Mouse (Mus musculus) neural tube, embryonic 13.5 days (tissue): ENCODE measurements around the gene Sccpdh. TPM values are rescaled to one million over a fixed set of nuclear protein-coding genes. Genes with fewer than 3 reads are reported as not detected.
"Not testable (repeated sequence)": the region's sequence is repeated elsewhere in the genome, so short reads cannot be mapped to it uniquely, and the experiment has no call there.

Experiments used
- ATAC-seq: fragments of 200-750 bp; cut with Nextera tagmentation; 2 replicates; pipeline ENCODE4 v1.8.0; 2017; ENCODE audit warnings: low read depth, mild to moderate bottlenecking, moderate TSS enrichment, moderate library complexity
- H3K27ac ChIP-seq: fragments of 300-500 bp; sonication (generic); replicated peaks from 2 replicates; pipeline ENCODE4 v1.5.1; 2015; ENCODE audit warnings: moderate library complexity, mild to moderate bottlenecking, inconsistent platforms
- H3K27me3 ChIP-seq: fragments of 300-500 bp; sonication (generic); 2 replicates; pipeline ENCODE4 v1.6.1; 2015; ENCODE audit warnings: mild to moderate bottlenecking, inconsistent platforms
- H3K36me3 ChIP-seq: fragments of 300-500 bp; sonication (generic); 2 replicates; pipeline ENCODE4 v1.6.1; 2015; ENCODE audit warnings: mild to moderate bottlenecking, inconsistent platforms
- H3K4me1 ChIP-seq: fragments of 300-500 bp; sonication (generic); replicated peaks from 2 replicates; pipeline ENCODE4 v1.6.1; 2015; ENCODE audit warnings: inconsistent platforms
- H3K4me2 ChIP-seq: fragments of 300-500 bp; sonication (generic); 2 replicates; pipeline ENCODE4 v1.6.1; 2015; ENCODE audit warnings: inconsistent platforms, mild to moderate bottlenecking, moderate library complexity
- H3K4me3 ChIP-seq: fragments of 300-500 bp; sonication (generic); 2 replicates; pipeline ENCODE4 v1.5.1; 2015; ENCODE audit warnings: mild to moderate bottlenecking, inconsistent platforms
- H3K9ac ChIP-seq: fragments of 300-500 bp; sonication (generic); 2 replicates; pipeline ENCODE4 v1.6.1; 2015; ENCODE audit warnings: moderate library complexity, mild to moderate bottlenecking, inconsistent platforms
- H3K9me3 ChIP-seq: fragments of 300-500 bp; sonication (generic); 2 replicates; pipeline ENCODE4 v1.6.1; 2016; ENCODE audit warnings: inconsistent platforms
- WGBS: fragments of 180-500 bp; shearing (Covaris S2); methylation state at CpG from one replicate; pipeline ENCODE4 v1.1.7; 2015; 5-methylcytosine and 5-hydroxymethylcytosine counted together
- polyA plus RNA-seq: library from polyadenylated mRNA; unstranded; fragments of >200 nt; fragmentation: Nextera tagmentation; extraction: Ambion mirVana; gene quantifications from 2 replicates; pipeline ENCODE4 v1.2.1, GENCODE M21; 2015

Gene Sccpdh
- polyA plus RNA-seq, 1 experiment from 2014 or later, result 157 TPM

GRCm38 (mm10) chr1:179645101-179645979 lies 22.7 kb upstream of the Sccpdh start:
- Histone ChIP-seq H3K4me2 (peak overlapping the region; percentile 47), H3K4me3 (peak overlapping the region; percentile 24; the same call in 1 of the 2 replicates), H3K9me3 (no peaks in the 10 kb centered on the region), H3K27me3 (no peaks in the 10 kb centered on the region), H3K36me3 (no peaks in the 10 kb centered on the region), H3K27ac (no peak overlapping the region), H3K9ac (peak overlapping the region; percentile 56), H3K4me1 (peaks cover 6% of the 10 kb centered on the region; the same call in 1 of the 2 replicates)
- WGBS, result 61% methylated on average over 13 of the region's 13 CpGs
- ATAC-seq, result peak; percentile 67

GRCm38 (mm10) chr1:179645980-179646268 lies 22.1 kb upstream of the Sccpdh start:
- H3K27ac ChIP-seq, result no peak overlapping the region
- peak overlapping the region; percentile 56 for H3K9ac ChIP-seq
- peak overlapping the region; percentile 47 for H3K4me2 ChIP-seq
- 27% methylated on average over 4 of the region's 4 CpGs for WGBS
- H3K4me1 ChIP-seq, result peaks cover 6% of the 10 kb centered on the region; the same call in 1 of the 2 replicates
- no peaks in the 10 kb centered on the region for H3K27me3 ChIP-seq
- H3K4me3 ChIP-seq, result peak overlapping the region; percentile 24; the same call in 1 of the 2 replicates
- no peak for ATAC-seq
- H3K36me3 ChIP-seq, result no peaks in the 10 kb centered on the region
- H3K9me3 ChIP-seq, result no peaks in the 10 kb centered on the region

GRCm38 (mm10) chr1:179648678-179649077 lies 19.3 kb upstream of the Sccpdh start:
- not testable (repeated sequence) for H3K27ac ChIP-seq, H3K9me3 ChIP-seq, ATAC-seq, H3K4me3 ChIP-seq, H3K27me3 ChIP-seq, H3K4me1 ChIP-seq, H3K36me3 ChIP-seq, H3K9ac ChIP-seq, H3K4me2 ChIP-seq
- WGBS, result 71% methylated on average over 4 of the region's 5 CpGs

- no peaks in the 10 kb centered on the region for H3K36me3 ChIP-seq
- no peak overlapping the region for H3K4me3 ChIP-seq
- H3K27me3 ChIP-seq, result no peaks in the 10 kb centered on the region
- no peak overlapping the region for H3K4me2 ChIP-seq
- peaks cover 6% of the 10 kb centered on the region; the same call in 1 of the 2 replicates for H3K4me1 ChIP-seq
- no peak overlapping the region for H3K9ac ChIP-seq
- ATAC-seq, result no peak
- 87% methylated on average over 3 of the region's 3 CpGs for WGBS
- H3K9me3 ChIP-seq, result no peaks in the 10 kb centered on the region
- H3K27ac ChIP-seq, result no peak overlapping the region
These were observed 18.7 kb upstream of the Sccpdh start for GRCm38 (mm10) chr1:179649324-179649723.

GRCm38 (mm10) chr1:179650284-179650683 lies 17.7 kb upstream of the Sccpdh start:
- Histone ChIP-seq H3K9ac (no peak overlapping the region), H3K27ac (no peak overlapping the region), H3K4me3 (no peak overlapping the region), H3K9me3 (no peaks in the 10 kb centered on the region), H3K36me3 (no peaks in the 10 kb centered on the region), H3K27me3 (no peaks in the 10 kb centered on the region), H3K4me1 (0 out of 2 replicates have a peak, but pooled peaks cover 6% of the 10 kb centered on the region), H3K4me2 (no peak overlapping the region)
- WGBS, result 74% methylated on average over 4 of the region's 4 CpGs
- no peak for ATAC-seq

GRCm38 (mm10) chr1:179651224-179651623 lies 16.8 kb upstream of the Sccpdh start:
- WGBS, result 86% methylated on average over 5 of the region's 5 CpGs
- H3K4me1 ChIP-seq, result no peaks in the 10 kb centered on the region
- ATAC-seq, result no peak
- no peak overlapping the region for H3K27ac ChIP-seq
- H3K4me2 ChIP-seq, result no peak overlapping the region
- H3K36me3 ChIP-seq, result no peaks in the 10 kb centered on the region
- H3K27me3 ChIP-seq, result no peaks in the 10 kb centered on the region
- no peaks in the 10 kb centered on the region for H3K9me3 ChIP-seq
- no peak overlapping the region for H3K9ac ChIP-seq
- no peak overlapping the region for H3K4me3 ChIP-seq

GRCm38 (mm10) chr1:179663065-179663464 lies 4.9 kb upstream of the Sccpdh start:
- no peak for ATAC-seq
- WGBS, result 91% methylated on average over 5 of the region's 5 CpGs
- H3K36me3 ChIP-seq, result no peaks in the 10 kb centered on the region
- H3K4me1 ChIP-seq, result peaks cover 11% of the 10 kb centered on the region; the same call in 1 of the 2 replicates
- H3K9ac ChIP-seq, result no peak overlapping the region
- H3K4me2 ChIP-seq, result no peak overlapping the region
- no peak overlapping the region for H3K4me3 ChIP-seq
- H3K27me3 ChIP-seq, result no peaks in the 10 kb centered on the region
- no peaks in the 10 kb centered on the region for H3K9me3 ChIP-seq
- H3K27ac ChIP-seq, result no peak overlapping the region

GRCm38 (mm10) chr1:179664309-179664930 lies 3.6 kb upstream of the Sccpdh start:
- no peak overlapping the region for H3K4me3 ChIP-seq
- no peak overlapping the region for H3K4me2 ChIP-seq
- H3K27ac ChIP-seq, result no peak overlapping the region
- no peaks in the 10 kb centered on the region for H3K36me3 ChIP-seq
- H3K9ac ChIP-seq, result no peak overlapping the region
- H3K4me1 ChIP-seq, result peaks cover 20% of the 10 kb centered on the region
- WGBS, result 51% methylated on average over 4 of the region's 4 CpGs
- ATAC-seq, result no peak
- H3K9me3 ChIP-seq, result no peaks in the 10 kb centered on the region
- H3K27me3 ChIP-seq, result no peaks in the 10 kb centered on the region

- Histone ChIP-seq H3K36me3 (peaks cover 9% of the 10 kb centered on the region), H3K9ac (peak overlapping the region; percentile 83; the same call in 1 of the 2 replicates), H3K4me3 (peak overlapping the region; percentile 69), H3K27me3 (no peaks in the 10 kb centered on the region), H3K4me2 (peak overlapping the region; percentile 74), H3K4me1 (peaks cover 30% of the 10 kb centered on the region), H3K9me3 (no peaks in the 10 kb centered on the region), H3K27ac (peak overlapping the region; percentile 90; the same call in 1 of the 2 replicates)
- ATAC-seq, result no peak
- 53% methylated on average over 2 of the region's 2 CpGs for WGBS
These were observed 1.0 kb upstream of the Sccpdh start for GRCm38 (mm10) chr1:179666971-179667370.

- Histone ChIP-seq H3K4me3 (peak overlapping the region; percentile 69), H3K27ac (peak overlapping the region; percentile 90), H3K27me3 (no peaks in the 10 kb centered on the region), H3K36me3 (peaks cover 14% of the 10 kb centered on the region), H3K9ac (peak overlapping the region; percentile 83), H3K4me2 (peak overlapping the region; percentile 74), H3K4me1 (peaks cover 30% of the 10 kb centered on the region), H3K9me3 (no peaks in the 10 kb centered on the region)
- WGBS, result 4% methylated on average over 7 of the region's 7 CpGs
- ATAC-seq, result peak; percentile 5; the same call in 1 of the 2 replicates
These were observed 560 bp upstream of the Sccpdh start for GRCm38 (mm10) chr1:179667450-179667849.

- no peak for ATAC-seq
- peaks cover 29% of the 10 kb centered on the region for H3K36me3 ChIP-seq
- no peaks in the 10 kb centered on the region for H3K9me3 ChIP-seq
- H3K4me3 ChIP-seq, result peak overlapping the region; percentile 69
- H3K4me1 ChIP-seq, result peaks cover 30% of the 10 kb centered on the region
- H3K27me3 ChIP-seq, result no peaks in the 10 kb centered on the region
- H3K4me2 ChIP-seq, result peak overlapping the region; percentile 74
- peak overlapping the region; percentile 90 for H3K27ac ChIP-seq
- H3K9ac ChIP-seq, result peak overlapping the region; percentile 83
- 13% methylated on average over 12 of the region's 12 CpGs for WGBS
These were observed 977 bp downstream of the Sccpdh start for GRCm38 (mm10) chr1:179668836-179669537.

GRCm38 (mm10) chr1:179674355-179674754 lies 6.3 kb downstream of the Sccpdh start:
- Histone ChIP-seq H3K9ac (no peak overlapping the region), H3K27ac (no peak overlapping the region), H3K27me3 (no peaks in the 10 kb centered on the region), H3K4me2 (no peak overlapping the region), H3K36me3 (peaks cover 71% of the 10 kb centered on the region), H3K4me1 (peaks cover 11% of the 10 kb centered on the region), H3K4me3 (no peak overlapping the region), H3K9me3 (no peaks in the 10 kb centered on the region)
- 87% methylated on average over 3 of the region's 3 CpGs for WGBS
- no peak for ATAC-seq
